Mouse (Mus musculus) limb, embryonic 10.5 days (tissue): ENCODE measurements around the gene Pced1b. TPM values are rescaled to one million over a fixed set of nuclear protein-coding genes. Genes with fewer than 3 reads are reported as not detected.
A peak's percentile ranks its signal among the peaks of the same experiment; 100 is the strongest.

ENCODE experiments used
- DNase-seq: peaks from one replicate; pipeline ENCODE4 v3.0.0-alpha.2; 2017; ENCODE audit warnings: low spot score
- H3K27ac ChIP-seq: fragments of 300-500 bp; sonication (generic); 2 replicates; pipeline ENCODE4 v1.5.1; 2016; ENCODE audit warnings: mild to moderate bottlenecking
- H3K27me3 ChIP-seq: fragments of 300-500 bp; sonication (generic); 2 replicates; pipeline ENCODE4 v1.6.1; 2016; ENCODE audit warnings: low read depth, mild to moderate bottlenecking; ENCODE audit not compliant: poor library complexity, severe bottlenecking
- H3K36me3 ChIP-seq: fragments of 300-500 bp; sonication (generic); 2 replicates; pipeline ENCODE4 v1.6.1; 2016; ENCODE audit warnings: mild to moderate bottlenecking, moderate library complexity
- H3K4me1 ChIP-seq: fragments of 300-500 bp; sonication (generic); 2 replicates; pipeline ENCODE4 v1.6.1; 2016
- H3K4me3 ChIP-seq: fragments of 300-500 bp; sonication (generic); 2 replicates; pipeline ENCODE4 v1.5.1; 2016; ENCODE audit warnings: mild to moderate bottlenecking, moderate library complexity
- H3K9me3 ChIP-seq: fragments of 300-500 bp; sonication (generic); replicated peaks from 2 replicates; pipeline ENCODE4 v1.6.1; 2016; ENCODE audit warnings: mild to moderate bottlenecking
- WGBS: fragments of 180-500 bp; shearing (Covaris S2); methylation state at CpG from one replicate; pipeline ENCODE4 v1.1.7; 2016; 5-methylcytosine and 5-hydroxymethylcytosine counted together
- polyA plus RNA-seq: library from polyadenylated mRNA; unstranded; fragments of >200 nt; fragmentation: Nextera tagmentation; extraction: Ambion mirVana; gene quantifications from 2 replicates; pipeline ENCODE4 v1.2.1, GENCODE M21; 2016

The Pced1b gene
- polyA plus RNA-seq, 1 experiment from 2014 or later: 3.6 TPM

GRCm38 (mm10) chr15:97259968-97260597 is 13.2 kb downstream of the Pced1b start:
- Histone ChIP-seq H3K4me3 (no peak overlapping the region), H3K9me3 (no peaks in the 10 kb centered on the region), H3K27me3 (no peaks in the 10 kb centered on the region), H3K4me1 (peaks cover 7% of the 10 kb centered on the region), H3K36me3 (no peaks in the 10 kb centered on the region), H3K27ac (no peak overlapping the region)
- 80% methylated on average over 11 of the region's 11 CpGs for WGBS
- no peak for DNase-seq

- 70% methylated on average over 9 of the region's 9 CpGs for WGBS
- no peaks in the 10 kb centered on the region for H3K27me3 ChIP-seq
- H3K36me3 ChIP-seq: no peaks in the 10 kb centered on the region
- no peaks in the 10 kb centered on the region for H3K9me3 ChIP-seq
- DNase-seq: no peak
- H3K4me1 ChIP-seq: peaks cover 7% of the 10 kb centered on the region
- no peak overlapping the region for H3K4me3 ChIP-seq
- no peak overlapping the region for H3K27ac ChIP-seq
Observed at GRCm38 (mm10) chr15:97262251-97262650, 15.3 kb downstream of the Pced1b start.

DNA sequence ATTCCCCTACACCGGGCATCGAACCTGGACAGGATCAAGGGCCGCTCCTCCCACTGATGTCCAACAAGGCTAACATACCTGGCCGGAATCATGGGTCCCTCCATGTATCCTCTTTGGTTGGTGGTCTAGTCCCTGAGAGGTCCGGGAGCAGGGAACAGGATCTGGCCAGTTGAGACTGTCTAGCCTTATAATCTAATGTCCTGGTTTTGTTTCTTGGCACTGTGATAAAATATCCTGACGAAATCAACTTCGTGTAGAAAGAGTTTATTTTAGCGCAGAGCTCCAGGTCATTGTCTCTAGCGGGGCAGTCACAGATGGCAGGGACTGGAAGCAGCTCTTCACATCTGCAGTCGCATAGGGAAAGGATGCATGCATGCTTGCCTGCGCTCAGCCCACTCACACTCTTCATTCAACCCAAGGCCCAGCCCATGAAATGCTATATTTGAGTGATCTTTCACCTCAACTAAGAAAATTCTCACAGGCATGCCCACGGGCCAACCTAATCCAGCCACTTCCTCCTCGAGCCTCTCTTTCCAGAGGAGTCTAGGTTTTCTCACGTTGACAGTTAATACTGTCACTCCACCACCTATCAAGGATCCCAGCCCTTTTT is 19.4 kb downstream of the Pced1b start:
- Histone ChIP-seq H3K27ac (no peak overlapping the region), H3K4me1 (peaks cover 7% of the 10 kb centered on the region), H3K4me3 (no peak overlapping the region), H3K27me3 (no peaks in the 10 kb centered on the region), H3K36me3 (no peaks in the 10 kb centered on the region), H3K9me3 (no peaks in the 10 kb centered on the region)
- no peak for DNase-seq
- WGBS: 79% methylated on average over 14 of the region's 14 CpGs

- Histone ChIP-seq H3K9me3 (no peaks in the 10 kb centered on the region), H3K27me3 (no peaks in the 10 kb centered on the region), H3K27ac (no peak overlapping the region), H3K4me3 (no peak overlapping the region), H3K4me1 (peaks cover 6% of the 10 kb centered on the region), H3K36me3 (no peaks in the 10 kb centered on the region)
- 75% methylated on average over 8 of the region's 8 CpGs for WGBS
- DNase-seq: no peak
Observed at GRCm38 (mm10) chr15:97267094-97267695, 20.3 kb downstream of the Pced1b start.

DNA sequence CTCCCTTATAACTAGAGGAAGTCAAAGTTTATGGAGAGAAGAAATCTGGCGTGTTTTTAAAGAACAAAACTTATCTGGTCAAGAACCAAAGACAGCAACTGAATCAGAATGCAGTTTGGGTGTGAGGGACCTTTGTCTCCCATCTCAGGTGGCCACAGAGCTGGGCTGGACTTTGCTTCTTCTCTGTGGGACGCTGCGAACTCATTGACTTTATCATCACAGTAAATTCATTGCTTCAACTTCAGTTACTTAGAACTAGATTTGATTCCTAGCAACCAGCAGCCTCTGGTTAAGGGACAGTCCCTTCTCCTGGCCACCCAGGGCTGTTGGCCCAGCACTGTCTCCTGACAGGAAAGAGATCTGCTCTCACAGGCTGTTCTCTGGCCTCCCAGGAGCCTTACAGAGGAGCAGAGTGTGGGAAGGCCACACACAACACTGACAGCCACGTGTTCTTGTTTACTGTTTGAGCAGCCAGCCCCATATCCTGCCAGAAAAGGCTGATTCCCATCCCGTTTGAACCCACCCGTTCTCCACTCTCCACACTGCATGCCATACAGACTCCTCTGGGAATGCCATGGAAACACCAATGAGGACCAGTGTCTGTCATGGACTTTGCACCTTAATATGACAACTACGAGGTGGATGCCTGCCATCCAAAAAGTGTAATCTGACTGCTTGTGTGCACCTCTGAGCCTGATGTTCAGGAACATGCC is 25.2 kb downstream of the Pced1b start:
- no peaks in the 10 kb centered on the region for H3K27me3 ChIP-seq
- WGBS: 67% methylated on average over 7 of the region's 7 CpGs
- no peaks in the 10 kb centered on the region for H3K9me3 ChIP-seq
- no peak for DNase-seq
- H3K4me1 ChIP-seq: peaks cover 37% of the 10 kb centered on the region
- H3K36me3 ChIP-seq: no peaks in the 10 kb centered on the region
- no peak overlapping the region for H3K4me3 ChIP-seq
- no peak overlapping the region for H3K27ac ChIP-seq

- Histone ChIP-seq H3K9me3 (no peaks in the 10 kb centered on the region), H3K4me1 (peaks cover 42% of the 10 kb centered on the region), H3K27ac (no peak overlapping the region), H3K4me3 (no peak overlapping the region), H3K36me3 (no peaks in the 10 kb centered on the region), H3K27me3 (no peaks in the 10 kb centered on the region)
- DNase-seq: no peak
- WGBS: 82% methylated on average over 3 of the region's 3 CpGs
Observed at GRCm38 (mm10) chr15:97272831-97273230, 25.9 kb downstream of the Pced1b start.

DNA sequence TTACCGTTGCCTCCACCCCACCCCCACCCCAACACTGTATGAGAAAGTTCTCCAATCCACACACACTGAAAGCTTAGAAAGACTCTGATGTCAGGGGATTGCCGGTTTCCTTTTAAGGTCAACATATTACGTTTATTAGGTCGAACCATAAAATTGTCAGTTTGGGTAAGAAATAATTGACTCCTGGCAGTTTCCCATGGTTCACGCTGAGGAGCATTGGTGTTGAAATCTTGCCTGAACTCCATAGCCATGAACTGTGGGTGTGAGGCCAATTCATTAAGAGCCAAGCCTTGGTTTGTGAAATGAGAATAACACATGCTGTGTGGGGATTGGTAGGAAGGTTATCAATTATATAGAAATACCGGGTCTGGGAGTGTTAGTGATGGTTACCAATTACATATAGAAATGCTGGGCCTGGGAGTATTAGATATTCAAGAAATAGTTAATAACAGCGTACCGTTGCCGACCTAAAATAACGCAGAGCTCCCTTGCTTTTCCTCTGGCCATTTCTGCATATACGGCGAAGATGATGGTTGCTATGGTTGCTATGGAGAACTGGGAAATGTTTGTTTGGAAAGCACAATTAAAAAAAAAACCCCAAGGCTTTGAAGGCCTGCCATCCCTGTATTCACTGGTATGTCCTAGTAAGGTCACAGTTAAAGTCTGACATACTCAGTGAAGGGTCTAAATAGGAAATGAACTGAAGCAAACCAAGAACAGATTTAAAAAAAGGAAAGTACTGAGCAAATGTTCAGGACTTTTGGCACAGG is 28.9 kb downstream of the Pced1b start:
- 81% methylated on average over 12 of the region's 12 CpGs for WGBS
- H3K27me3 ChIP-seq: no peaks in the 10 kb centered on the region
- no peaks in the 10 kb centered on the region for H3K36me3 ChIP-seq
- peak; percentile 25 for DNase-seq
- H3K27ac ChIP-seq: no peak overlapping the region
- H3K4me3 ChIP-seq: no peak overlapping the region
- no peaks in the 10 kb centered on the region for H3K9me3 ChIP-seq
- peaks cover 59% of the 10 kb centered on the region for H3K4me1 ChIP-seq

- H3K4me3 ChIP-seq: peak overlapping the region; percentile 14; the same call in 1 of the 2 replicates
- no peaks in the 10 kb centered on the region for H3K9me3 ChIP-seq
- WGBS: 28% methylated on average over 20 of the region's 20 CpGs
- H3K4me1 ChIP-seq: peaks cover 67% of the 10 kb centered on the region
- H3K36me3 ChIP-seq: no peaks in the 10 kb centered on the region
- H3K27me3 ChIP-seq: no peaks in the 10 kb centered on the region
- H3K27ac ChIP-seq: 0 out of 2 replicates have a peak overlapping the region, but pooled peaks have one; percentile 36
- DNase-seq: peak; percentile 54
Observed at GRCm38 (mm10) chr15:97276660-97277153, 29.8 kb downstream of the Pced1b start.

- Histone ChIP-seq H3K4me1 (peaks cover 65% of the 10 kb centered on the region), H3K27ac (peak overlapping the region; percentile 17; the same call in 1 of the 2 replicates), H3K4me3 (no peak overlapping the region), H3K36me3 (no peaks in the 10 kb centered on the region), H3K27me3 (no peaks in the 10 kb centered on the region), H3K9me3 (no peaks in the 10 kb centered on the region)
- 73% methylated on average over 10 of the region's 10 CpGs for WGBS
- no peak for DNase-seq
Observed at GRCm38 (mm10) chr15:97277328-97277727, 30.4 kb downstream of the Pced1b start.

DNA sequence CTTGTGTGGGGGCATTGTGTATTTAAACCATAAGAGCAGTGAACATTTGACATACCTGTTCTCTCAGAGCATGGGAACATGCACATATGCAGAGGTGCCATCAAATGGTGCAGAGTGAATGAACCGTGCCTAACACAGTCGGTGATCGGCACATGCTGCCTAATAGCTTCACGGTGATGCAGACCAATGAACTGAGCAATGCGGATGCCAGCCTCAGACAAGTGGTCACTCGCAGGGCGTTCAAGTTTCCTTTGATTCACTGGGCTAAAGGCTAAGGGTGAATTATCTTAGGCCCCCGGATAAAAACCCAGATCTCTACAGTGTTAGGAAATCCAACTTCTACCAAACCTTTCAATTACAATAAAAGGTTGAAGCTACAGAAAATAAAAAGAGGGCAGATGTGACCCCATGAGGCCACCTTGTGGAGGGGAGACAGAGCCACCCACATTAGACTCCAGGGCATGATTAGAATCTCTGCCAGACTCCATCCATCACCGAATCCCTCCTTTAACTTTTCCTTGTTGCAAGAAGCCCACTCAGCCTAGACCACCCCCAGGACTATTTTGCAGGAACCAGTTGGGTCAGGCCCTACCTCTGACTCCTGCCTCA is 31.5 kb downstream of the Pced1b start:
- DNase-seq: no peak
- H3K9me3 ChIP-seq: no peaks in the 10 kb centered on the region
- H3K27me3 ChIP-seq: no peaks in the 10 kb centered on the region
- H3K36me3 ChIP-seq: no peaks in the 10 kb centered on the region
- H3K27ac ChIP-seq: no peak overlapping the region
- no peak overlapping the region for H3K4me3 ChIP-seq
- 89% methylated on average over 9 of the region's 9 CpGs for WGBS
- peaks cover 67% of the 10 kb centered on the region for H3K4me1 ChIP-seq

GRCm38 (mm10) chr15:97280131-97280530 is 33.2 kb downstream of the Pced1b start:
- Histone ChIP-seq H3K4me1 (peaks cover 66% of the 10 kb centered on the region), H3K36me3 (no peaks in the 10 kb centered on the region), H3K27ac (peak overlapping the region; percentile 50; the same call in 1 of the 2 replicates), H3K4me3 (no peak overlapping the region), H3K27me3 (no peaks in the 10 kb centered on the region), H3K9me3 (no peaks in the 10 kb centered on the region)
- DNase-seq: no peak
- 85% methylated on average over 8 of the region's 8 CpGs for WGBS

DNA sequence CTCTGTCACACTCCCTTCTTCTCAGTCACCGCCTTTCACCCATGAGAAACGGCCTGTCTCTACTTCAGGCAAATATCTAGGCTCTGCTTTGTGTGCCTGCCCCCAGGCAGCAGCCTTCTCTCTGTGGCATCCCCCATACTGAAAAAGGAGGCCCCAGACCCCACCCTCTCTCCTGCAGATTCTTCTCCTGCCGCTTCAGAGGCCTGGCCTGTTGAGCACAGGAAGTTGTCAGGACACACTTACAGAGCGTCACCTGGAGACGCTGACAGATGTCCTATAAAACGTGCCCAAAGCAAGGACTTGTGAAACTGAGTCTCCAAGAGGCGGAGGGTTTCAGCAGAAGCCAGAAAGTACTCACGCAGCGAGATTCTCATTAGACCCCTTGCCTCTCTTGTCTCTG is 33.9 kb downstream of the Pced1b start:
- H3K9me3 ChIP-seq: no peaks in the 10 kb centered on the region
- no peak overlapping the region for H3K4me3 ChIP-seq
- H3K27me3 ChIP-seq: no peaks in the 10 kb centered on the region
- H3K4me1 ChIP-seq: peaks cover 59% of the 10 kb centered on the region
- H3K36me3 ChIP-seq: no peaks in the 10 kb centered on the region
- no peak overlapping the region for H3K27ac ChIP-seq
- WGBS: 44% methylated on average over 9 of the region's 9 CpGs
- DNase-seq: no peak
